Mouse (Mus musculus) ES-E14 (cell line): ENCODE data around the gene Rbfox2.

ENCODE experiments used
- CHD2 ChIP-seq: IDR thresholded peaks from 2 replicates; pipeline ENCODE4 v1.6.1; 2014; ENCODE audit warnings: mild to moderate bottlenecking, low read depth, low read length, inconsistent platforms
- MAFK ChIP-seq: IDR thresholded peaks from 2 replicates; pipeline ENCODE4 v1.6.1; 2014; ENCODE audit warnings: mild to moderate bottlenecking, low read depth, low read length, inconsistent platforms; ENCODE audit not compliant: insufficient read depth

DNA sequence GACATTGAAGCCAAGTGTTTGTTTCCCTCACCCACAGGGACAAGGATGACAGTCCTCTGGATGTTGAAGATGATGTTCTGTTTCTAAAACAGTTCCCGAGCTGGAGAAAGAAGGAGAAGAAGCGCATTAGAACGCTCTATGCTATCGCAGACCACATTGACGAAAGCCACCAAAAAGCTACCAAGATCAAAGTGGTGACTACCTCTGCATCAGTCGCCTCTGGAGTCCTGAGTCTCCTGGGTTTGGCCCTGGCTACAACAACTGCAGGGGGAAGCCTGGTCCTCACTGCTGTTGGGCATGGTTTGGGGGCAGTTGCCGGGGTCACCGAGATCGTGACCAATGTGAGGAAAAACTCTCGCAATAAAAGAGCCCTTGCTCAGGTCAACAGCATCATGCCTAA lies 256.2 kb downstream of the Rbfox2 start, which contains the start of gene Mb:
- TF ChIP-seq MAFK (no peak), CHD2 (no peak)
